Mouse (Mus musculus) T-helper 1 cell (primary cell): ENCODE measurements around the gene 9330161L09Rik.
"Not testable (repeated sequence)": the region's sequence is repeated elsewhere in the genome, so short reads cannot be mapped to it uniquely, and the experiment has no call there.

ENCODE experiments used
- in situ Hi-C: fragments of 300-600 bp; cut with MboI, MseI; formaldehyde crosslinking; loops from one replicate; pipeline ENCODE4 v1.15.1; 2025; ENCODE audit warnings: high pct_unique_total_duplicates

9330161L09Rik gene

DNA sequence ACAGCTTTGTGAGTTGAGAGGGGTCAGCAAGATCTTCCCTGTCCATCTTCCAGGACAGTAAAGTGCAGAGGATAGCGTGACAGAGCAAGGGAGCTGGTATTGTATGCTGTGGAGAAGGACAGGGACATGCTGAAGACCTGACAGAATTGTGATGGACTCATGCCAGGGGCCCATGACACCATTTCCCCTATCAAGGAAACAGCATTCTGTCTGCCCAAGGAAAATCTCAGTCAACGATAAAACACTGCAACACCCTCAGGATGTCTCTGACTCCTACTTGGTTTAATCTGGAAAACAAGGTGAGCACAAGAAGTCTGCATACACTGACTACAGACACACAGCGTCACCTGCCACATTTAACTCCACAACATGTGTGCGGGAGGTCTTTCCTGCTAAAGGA, at the start of gene 9330161L09Rik:
9330161L09Rik (minus strand) TSS at position 101 of the 400 bp plus-strand sequence.
- in situ Hi-C loops, result no loop called here

DNA sequence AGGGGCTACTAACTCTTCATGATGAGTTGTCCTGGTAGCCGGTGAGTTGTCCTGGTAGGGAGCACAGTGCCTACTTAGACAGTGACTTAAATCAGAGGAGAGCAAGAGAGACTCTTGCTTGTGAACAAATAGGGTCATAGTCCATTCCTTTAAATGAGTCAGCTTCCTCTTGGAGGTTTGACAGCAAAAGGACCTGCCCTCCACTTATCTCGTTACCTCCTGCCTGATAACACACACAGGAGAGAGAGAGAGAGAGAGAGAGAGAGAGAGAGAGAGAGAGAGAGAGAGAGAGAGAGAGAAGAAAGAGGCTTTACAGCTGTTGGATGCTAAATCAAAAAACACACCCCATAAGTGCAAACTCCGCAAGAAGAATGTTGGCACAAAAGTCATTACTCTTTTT, 49.5 kb upstream of the 9330161L09Rik start, which contains the start of gene Ifi27l2b:
Ifi27l2b (minus strand) TSS at position 84 of the 400 bp plus-strand sequence.
- in situ Hi-C loops, result no loop called here

DNA sequence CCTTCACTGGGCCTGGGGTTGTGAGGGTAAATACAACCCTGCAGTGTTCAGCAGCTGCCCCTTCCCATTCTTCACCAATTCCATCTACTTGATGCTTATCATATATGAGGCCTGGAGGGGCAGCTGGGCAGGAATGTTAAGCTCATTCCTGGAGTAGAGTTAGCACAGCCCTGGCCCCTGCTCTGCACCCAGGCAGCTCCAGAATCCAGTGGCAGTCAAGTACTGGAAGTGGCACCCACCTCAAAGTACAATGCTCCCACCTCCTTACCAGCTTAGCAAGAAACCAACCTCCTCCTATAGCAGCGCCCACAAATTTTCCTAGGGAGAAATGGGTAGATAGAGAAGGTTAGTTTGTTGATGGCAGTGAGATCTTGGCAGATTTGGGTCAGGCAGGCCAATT, 49.1 kb upstream of the 9330161L09Rik start:
- in situ Hi-C loops, result not testable (repeated sequence)

DNA sequence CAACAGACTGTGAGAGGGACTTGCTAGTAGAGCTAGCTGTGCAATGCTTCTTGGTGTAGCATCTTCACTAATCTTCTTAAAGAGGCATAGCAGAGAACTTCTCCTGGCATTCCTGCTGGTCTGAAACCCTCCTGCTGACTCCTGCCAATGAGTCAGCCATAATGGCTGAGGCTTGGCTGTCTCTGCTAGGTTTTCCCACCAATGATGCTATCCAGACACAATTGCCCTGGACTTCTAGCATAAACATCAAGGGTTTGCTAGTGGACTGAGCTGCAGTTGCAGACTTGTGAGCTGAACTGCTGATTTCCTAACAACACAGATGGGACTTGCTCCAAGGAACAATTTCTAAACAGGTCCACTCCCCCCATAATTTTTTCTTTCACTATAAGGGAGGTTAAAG, 45.7 kb upstream of the 9330161L09Rik start:
- in situ Hi-C loops, result no loop called here

DNA sequence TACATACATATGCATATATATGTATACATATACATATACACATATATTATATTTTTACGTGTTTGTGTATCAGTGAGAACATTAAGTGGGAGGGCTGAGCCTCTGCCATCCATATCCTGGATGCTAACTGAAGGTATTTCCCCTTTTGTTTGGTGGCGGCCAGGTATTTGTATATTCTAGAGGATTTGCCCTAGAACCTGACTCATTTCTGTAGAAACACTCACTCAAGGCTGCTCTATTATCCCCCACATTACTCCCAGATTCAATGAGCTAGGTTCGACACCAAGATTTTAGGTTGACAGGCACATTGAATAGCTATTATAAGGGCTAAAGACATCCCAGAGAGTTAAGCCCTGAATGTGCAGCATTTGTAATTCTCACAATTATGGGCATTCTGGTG, 37.4 kb upstream of the 9330161L09Rik start:
- in situ Hi-C loops, result no loop called here

DNA sequence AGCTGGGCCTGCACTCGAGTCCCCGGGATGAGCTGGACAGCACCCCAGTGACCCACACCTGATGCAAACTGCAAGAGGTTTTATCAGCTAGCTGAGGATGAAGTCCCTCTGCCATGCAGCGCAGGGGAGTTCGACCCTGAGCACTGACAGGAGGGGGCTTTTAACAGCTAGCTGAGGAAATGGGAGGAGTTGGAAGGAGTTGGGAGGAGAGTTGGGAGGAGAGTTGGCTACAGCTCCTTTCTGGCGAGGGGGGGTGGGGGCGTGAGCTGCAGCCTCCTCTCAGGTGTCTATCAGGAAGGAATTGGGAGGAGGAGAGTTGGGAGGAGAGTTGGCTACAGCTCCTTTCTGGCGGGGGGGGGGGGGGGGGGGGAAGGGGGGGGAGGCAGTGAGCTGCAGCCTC, 36.6 kb upstream of the 9330161L09Rik start:
- in situ Hi-C loops, result not testable (repeated sequence)

DNA sequence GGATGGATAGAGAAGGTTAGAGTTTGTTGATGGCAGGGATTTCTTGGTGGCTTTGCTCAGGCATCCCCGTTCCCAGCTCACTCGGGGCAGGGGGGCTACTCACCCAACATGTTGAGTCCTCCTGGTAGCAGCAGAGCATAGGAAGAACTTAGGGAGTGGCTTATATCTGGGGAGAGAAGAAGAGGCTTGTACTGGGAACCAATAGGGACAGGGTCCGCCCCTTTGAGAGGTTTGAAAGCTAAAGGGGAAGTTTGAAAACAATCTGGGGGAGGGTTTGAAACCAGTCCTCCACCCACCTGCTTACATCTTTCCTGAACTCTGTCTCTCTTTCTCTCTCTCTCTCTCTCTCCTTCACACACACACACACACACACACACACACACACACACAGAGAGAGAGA, 35.9 kb upstream of the 9330161L09Rik start, which contains the start of gene Ifi27l2a:
Ifi27l2a (minus strand) TSS at position 157 of the 400 bp plus-strand sequence.
- in situ Hi-C loops, result no loop called here

DNA sequence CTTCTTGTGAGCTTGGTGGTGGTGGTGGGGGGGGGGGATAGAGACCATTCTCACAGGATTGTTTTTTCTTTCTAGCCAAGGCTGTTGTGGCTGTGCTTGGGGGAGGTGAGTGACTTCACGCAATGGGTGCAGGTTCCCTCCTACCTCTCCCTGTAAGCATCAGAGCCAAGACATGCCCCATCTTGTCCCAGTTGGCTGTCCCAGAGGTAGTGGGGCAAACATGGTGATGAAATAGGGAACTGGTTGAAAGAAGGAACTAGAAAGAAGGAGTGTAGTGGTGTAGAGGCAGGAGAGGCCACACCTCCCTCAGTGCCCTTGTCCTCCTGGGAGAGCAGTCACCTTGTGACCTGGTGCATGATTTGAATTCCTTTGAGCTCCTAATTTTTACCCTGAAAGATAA, 30.0 kb upstream of the 9330161L09Rik start:
- in situ Hi-C loops, result loop anchor here (10.0 kb wide), 1 partner anchor 1567 kb away; the partner anchor contains the start of gene Syne3

DNA sequence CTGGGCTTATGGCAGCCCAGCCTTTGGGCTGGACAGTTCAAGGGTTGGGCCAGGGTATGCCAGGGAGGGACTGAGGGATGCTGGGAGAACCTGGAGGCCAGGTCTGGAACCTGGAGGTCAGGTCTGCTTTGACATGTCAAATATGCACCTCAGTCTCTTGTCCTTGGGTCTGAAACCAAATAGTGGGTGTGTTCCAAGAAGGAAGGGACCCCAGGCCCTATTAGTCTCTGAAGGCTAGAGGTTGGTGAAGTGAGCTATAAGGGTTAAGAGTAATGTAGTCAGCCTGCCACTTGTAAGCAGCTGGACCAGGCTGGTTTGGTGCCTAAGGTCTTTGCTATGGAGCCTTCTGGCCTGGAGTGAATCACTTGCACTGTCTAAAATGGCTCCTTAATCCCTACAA, 27.2 kb upstream of the 9330161L09Rik start:
- in situ Hi-C loops, result loop anchor here (10.0 kb wide), 1 partner anchor 1570 kb away; the partner anchor contains the start of gene Syne3

DNA sequence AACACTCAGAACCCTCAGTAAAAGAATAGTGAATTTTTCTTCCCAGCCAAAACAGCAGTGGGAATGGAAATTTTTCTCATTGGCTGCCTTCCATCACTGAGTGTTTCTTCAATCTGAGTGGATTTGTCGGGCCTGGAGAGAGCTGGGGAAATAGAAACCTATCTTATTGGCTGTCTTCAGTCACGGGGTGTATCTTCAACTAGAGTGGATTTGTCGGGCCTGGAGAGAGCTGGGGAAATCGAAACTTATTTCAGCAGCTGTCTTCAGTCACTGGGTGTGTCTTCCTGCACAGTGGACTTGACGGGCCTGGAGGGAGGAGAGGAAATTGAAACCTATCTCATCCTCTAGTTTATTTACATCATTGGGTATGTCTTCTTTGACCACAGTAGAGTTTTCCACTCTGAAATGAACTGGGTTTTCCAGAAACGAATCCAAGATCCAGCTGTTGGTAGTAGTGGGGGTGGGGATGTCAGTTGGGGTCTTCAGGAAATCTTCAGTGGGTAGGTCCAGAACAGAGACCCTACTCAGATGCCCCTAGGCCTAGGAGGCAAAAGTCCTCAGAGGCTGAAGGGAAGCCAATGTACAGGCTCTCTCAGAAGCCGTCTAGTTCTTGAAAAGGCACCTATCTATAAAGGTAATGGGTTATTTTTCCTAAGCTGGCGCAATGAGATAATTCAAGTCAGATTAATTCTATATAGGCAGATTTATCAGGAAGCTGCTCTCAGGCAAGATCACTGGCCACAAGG, 26.5 kb upstream of the 9330161L09Rik start, which contains the start of gene Ifi27:
Ifi27 (plus strand) TSS at position 226 of the 746 bp plus-strand sequence.
- in situ Hi-C loops, result loop anchor here (10.0 kb wide), 1 partner anchor 1571 kb away; the partner anchor contains the start of gene Syne3

DNA sequence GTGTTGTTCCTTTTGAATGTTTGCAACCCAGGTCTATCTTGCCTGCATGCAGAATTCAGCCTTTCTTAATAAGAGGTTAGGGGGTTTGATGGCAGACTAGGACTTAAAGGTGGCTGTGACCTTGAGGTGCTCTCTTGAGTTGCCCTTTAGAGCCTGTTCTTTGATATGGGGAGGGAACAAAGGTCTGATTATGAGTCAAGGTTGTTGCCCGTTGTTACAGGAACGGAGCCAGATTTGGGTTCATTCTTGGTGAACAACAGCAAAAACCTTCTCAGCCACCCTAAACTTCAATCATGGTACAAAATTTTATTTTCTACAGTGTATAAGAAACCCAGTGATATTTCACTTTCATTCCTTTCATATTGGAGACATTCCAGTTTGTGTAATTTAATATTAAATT, 25.8 kb upstream of the 9330161L09Rik start:
- in situ Hi-C loops, result loop anchor here (10.0 kb wide), 1 partner anchor 1571 kb away; the partner anchor contains the start of gene Syne3

DNA sequence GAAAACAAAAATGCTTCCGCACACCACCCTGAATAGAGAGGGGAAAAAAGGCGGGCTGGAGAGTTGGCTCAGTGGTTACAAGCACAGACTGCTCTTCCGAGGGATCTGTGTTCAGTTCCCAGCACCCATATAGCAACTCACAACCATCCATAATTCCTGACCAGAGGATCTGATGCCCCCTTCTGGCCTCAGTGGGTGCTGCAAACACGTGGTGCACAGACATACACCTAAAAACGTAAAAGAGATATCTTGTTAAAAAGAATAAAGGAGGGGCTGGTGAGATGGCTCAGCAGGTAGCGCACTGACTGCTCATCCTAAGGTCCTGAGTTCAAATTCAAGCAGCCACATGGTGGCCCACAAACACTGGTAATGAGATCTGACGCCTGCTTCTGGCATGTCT, 19.1 kb upstream of the 9330161L09Rik start:
- in situ Hi-C loops, result no loop called here

DNA sequence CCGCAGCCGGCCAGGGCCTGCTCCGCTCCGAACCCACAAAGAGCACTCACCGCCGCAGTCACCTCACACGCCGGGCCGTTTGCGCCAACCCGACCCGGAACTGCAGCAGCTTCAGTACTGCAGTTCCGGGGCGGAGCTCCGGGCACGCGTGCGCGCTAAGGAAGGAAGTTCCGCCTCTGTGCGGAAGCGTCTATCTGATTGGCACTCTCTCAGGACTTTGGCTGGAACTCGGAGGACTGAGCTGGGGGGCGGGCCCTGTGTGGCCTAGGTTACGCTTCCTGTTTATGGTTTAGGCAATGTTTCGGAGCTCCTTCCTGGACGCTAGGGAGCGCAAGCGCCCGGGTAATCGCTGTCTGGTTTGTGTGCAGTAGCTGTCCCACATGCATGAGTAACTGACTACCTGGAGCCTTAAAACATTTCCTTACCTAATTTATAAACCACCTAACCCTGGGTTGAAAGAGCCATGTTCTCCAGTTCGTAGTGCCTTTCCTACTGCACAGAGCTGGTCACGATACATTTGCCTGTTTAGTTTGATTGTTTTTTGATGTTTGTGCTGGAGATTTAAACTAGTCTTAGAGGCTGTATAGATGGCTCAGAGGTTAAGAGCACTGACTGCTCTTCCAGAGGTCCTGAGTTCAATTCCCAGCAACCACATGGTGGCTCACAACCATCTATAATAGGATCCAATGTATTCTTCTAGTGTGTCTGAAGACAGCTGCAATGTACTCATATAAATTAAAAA, 18.3 kb upstream of the 9330161L09Rik start, which contains the start of gene Ddx24:
Ddx24 (minus strand) TSS at position 102 of the 742 bp plus-strand sequence.
- in situ Hi-C loops, result no loop called here

DNA sequence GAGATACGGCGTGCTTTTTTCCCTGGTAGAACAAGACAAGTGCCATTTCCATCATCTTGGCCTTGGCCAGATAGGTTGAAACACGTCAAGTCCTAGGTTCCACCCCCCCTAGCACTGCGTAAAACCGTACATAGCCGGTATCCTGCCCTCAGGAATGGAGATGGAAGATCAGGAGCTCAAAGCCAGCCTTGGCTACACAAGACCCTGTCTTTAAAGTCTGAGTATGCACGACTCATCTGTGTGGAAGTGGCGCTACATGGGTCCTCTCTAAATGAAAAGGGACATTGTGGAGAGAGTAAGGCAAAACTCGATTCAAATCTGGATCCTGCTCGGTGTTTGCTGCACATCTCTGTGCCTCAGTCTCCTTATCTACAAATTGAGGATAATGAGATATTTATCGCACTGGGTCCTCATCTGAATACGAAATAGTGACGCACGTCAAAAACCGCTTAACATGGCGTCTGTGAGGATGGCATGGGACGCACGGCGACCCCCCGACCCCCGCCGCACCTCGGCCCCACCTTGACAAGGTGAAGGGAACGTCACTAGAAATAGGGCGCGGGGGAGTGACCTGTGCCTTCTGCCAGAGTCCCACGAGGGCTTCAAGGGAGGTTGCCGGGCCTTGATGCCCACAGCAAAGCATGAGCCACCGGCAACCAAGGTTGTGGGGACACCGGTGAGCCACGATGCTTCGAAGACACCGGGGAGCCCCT, 17.6 kb upstream of the 9330161L09Rik start:
- in situ Hi-C loops, result no loop called here

DNA sequence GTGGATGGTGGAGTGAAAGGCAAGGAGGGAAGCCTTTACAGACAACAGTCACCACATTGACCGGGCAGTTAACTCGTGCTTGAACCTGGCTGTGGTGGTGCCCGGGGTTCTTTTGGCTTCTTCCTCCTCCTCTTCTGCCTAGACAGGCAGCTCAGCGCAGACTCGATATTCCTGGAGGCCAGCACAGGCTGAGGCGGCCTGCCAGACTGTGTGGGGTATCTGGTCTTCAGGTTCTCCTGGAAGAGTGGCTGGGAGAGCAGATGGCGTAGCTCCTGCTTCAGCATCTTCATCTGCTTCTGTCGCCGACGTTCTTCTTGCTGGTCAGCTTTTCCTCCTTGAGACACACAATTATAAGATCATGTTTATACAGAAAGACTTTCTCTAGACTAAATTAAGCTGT, 524 bp upstream of the 9330161L09Rik start:
- in situ Hi-C loops, result no loop called here

DNA sequence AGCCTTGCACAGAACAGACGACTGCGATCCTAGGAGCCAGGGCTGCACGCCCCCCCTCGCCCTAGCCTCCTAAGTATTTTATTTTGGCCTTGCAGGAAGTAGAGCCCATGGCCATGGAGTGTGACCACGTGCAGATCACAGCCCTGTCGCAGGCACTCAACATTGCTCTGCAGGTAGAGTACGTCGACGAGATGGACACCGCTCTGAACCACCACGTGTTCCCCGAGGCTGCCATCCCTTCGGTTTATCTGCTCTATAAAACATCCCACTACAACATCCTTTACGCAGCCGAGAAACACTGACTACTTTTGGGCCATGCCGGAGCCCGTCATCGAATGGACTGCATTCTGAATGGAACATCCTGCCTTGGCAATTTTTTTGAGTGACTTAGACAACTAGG, 3.5 kb downstream of the 9330161L09Rik start:
- in situ Hi-C loops, result no loop called here

DNA sequence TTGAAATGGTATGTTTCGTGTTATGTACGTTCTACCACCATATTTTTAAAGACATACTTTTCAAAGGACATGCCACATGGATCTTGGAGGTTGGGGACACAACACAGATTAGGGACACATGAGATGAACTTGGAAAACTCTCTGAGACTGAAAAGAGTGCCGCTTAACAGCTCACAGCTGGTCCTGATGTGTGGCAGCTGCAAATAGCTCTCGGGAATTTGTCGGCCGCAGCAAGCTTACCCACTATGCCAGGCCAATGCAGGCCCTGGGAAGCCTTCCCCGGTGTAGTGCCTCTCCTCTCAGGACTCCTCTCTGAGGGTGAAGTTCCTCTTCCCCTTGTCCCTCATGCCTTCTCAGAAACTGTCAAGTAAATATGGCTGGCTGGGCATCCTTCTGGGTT, 10.9 kb downstream of the 9330161L09Rik start:
- in situ Hi-C loops, result no loop called here

DNA sequence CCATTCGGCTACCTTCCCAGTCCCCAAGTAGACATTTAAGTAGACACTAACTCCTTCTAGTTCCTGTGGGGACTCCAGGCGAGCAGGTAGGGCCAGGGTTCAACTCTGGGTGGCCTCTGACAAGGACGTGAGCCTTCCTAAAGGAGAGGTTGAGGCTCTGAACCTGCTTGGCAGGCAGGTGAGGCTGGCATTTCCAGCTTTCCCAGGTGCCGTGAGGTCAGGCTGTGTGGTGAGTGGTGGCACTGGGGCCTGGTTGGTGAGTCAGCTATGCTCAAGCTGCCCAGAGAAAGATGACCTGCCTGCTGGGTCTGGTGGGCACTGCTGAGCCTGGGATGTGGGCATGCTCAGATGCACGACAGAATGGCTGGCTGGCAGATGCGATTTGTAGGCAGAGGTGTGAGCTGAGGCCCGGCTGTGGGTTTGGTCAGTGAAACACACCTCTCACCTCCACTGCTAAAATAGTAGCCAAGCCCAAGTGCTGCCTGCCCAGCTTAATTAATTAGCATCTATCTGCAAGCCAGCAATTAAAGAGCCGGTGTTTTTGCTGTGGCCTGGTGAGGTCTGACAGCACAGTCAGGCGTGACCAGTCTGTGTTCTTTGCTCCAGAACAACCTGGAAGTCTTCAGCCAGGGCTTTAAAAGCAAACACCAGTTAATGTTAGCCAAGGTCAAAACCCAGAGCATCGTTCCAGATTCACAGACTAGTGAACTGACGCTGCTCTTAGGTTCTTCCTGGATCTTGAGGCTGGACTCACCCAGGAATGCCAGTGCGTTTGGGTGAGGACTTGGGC, 11.9 kb downstream of the 9330161L09Rik start:
- in situ Hi-C loops, result no loop called here

DNA sequence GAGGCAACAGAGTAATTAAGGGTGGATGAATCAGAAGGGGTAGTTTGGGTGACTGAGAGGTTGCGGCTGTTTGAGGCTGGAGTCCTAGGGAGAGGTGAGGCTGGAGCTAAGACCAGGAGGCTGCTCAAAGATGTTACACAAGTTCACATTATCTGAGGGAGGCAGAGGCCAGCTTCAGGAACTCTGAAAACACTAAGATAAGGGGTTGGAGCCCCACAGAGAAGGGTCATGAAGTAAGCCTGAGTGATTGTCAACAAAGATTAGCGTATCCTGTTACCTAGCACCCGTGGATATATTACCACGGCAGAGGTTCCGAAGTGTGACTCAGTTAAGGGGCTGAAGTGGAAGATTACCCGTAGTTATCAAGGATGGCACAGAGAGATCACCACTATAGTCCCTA, 14.1 kb downstream of the 9330161L09Rik start:
- in situ Hi-C loops, result no loop called here

DNA sequence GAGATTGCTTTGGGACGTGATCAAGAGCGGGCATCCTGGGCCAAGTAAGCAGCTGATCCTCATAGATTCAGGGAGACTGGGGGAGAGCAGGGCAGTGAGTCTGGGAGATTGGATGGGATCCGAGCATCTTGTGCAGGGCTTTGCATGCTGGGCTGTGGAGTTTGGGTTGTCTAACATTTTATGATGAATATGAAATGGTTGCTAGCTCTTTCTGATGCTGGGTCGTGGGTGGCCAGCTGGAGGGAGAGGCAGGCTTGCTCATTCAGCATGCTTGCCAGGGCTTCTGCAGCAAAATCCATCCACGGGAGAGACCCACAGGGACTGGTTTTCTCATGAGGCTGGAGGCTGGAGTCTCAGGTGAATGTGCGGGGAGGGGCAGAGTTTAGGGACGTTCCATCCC, 16.5 kb downstream of the 9330161L09Rik start:
- in situ Hi-C loops, result no loop called here

DNA sequence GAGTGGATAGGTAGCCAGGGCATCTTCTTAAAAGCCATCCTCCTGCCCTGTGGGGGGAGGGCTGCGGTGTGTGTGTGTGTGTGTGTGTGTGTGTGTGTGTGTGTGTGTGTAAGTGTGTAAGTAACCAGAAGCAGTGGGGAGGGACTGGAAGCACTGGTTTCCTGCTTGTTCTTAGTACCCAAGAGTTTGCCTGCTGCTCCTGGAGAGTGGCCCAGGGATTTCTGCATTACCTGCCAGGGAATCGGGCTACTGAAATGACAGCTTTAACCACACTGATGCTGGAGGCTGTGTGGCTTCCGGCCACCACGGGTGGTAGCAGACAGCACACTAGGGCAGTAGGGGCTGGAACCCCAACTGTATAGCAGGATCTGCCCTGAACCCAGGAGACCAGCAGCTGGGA, 17.6 kb downstream of the 9330161L09Rik start:
- in situ Hi-C loops, result no loop called here
